Mouse (Mus musculus) embryonic facial prominence, embryonic 15.5 days (tissue): ENCODE results near the gene Gm4301. TPM values are rescaled to one million over a fixed set of nuclear protein-coding genes. Genes with fewer than 3 reads are reported as not detected.
"Not testable (repeated sequence)": the region's sequence is repeated elsewhere in the genome, so short reads cannot be mapped to it uniquely, and the experiment has no call there.

Experiments
- ATAC-seq: fragments of 200-750 bp; cut with Nextera tagmentation; 2 replicates; pipeline ENCODE4 v1.8.0; 2017; ENCODE audit warnings: low read depth, moderate TSS enrichment; ENCODE audit not compliant: insufficient number of reproducible peaks, low FRiP score, low TSS enrichment
- H3K27ac ChIP-seq: fragments of 300-500 bp; sonication (generic); replicated peaks from 2 replicates; pipeline ENCODE4 v1.5.1; 2015; ENCODE audit warnings: mild to moderate bottlenecking, inconsistent platforms
- H3K27me3 ChIP-seq: fragments of 300-500 bp; sonication (generic); 2 replicates; pipeline ENCODE4 v1.6.1; 2015; ENCODE audit warnings: inconsistent platforms
- H3K36me3 ChIP-seq: fragments of 300-500 bp; sonication (generic); 2 replicates; pipeline ENCODE4 v1.6.1; 2015; ENCODE audit warnings: mild to moderate bottlenecking, inconsistent platforms
- H3K4me1 ChIP-seq: fragments of 300-500 bp; sonication (generic); 2 replicates; pipeline ENCODE4 v1.6.1; 2015; ENCODE audit warnings: inconsistent platforms
- H3K4me2 ChIP-seq: fragments of 300-500 bp; sonication (generic); replicated peaks from 2 replicates; pipeline ENCODE4 v1.6.1; 2015; ENCODE audit warnings: mild to moderate bottlenecking, inconsistent platforms
- H3K4me3 ChIP-seq: fragments of 300-500 bp; sonication (generic); replicated peaks from 2 replicates; pipeline ENCODE4 v1.5.1; 2015; ENCODE audit warnings: mild to moderate bottlenecking, inconsistent platforms
- H3K9ac ChIP-seq: fragments of 300-500 bp; sonication (generic); 2 replicates; pipeline ENCODE4 v1.6.1; 2015; ENCODE audit warnings: inconsistent platforms
- H3K9me3 ChIP-seq: fragments of 300-500 bp; sonication (generic); replicated peaks from 2 replicates; pipeline ENCODE4 v1.6.1; 2016; ENCODE audit warnings: inconsistent platforms
- WGBS: fragments of 180-500 bp; shearing (Covaris S2); methylation state at CpG from one replicate; pipeline ENCODE4 v1.1.7; 2015; 5-methylcytosine and 5-hydroxymethylcytosine counted together
- polyA plus RNA-seq: library from polyadenylated mRNA; unstranded; fragments of >200 nt; fragmentation: Nextera tagmentation; extraction: Ambion mirVana; gene quantifications from 2 replicates; pipeline ENCODE4 v1.2.1, GENCODE M21; 2015

The Gm4301 gene
- not detected in 2 replicates for polyA plus RNA-seq

DNA sequence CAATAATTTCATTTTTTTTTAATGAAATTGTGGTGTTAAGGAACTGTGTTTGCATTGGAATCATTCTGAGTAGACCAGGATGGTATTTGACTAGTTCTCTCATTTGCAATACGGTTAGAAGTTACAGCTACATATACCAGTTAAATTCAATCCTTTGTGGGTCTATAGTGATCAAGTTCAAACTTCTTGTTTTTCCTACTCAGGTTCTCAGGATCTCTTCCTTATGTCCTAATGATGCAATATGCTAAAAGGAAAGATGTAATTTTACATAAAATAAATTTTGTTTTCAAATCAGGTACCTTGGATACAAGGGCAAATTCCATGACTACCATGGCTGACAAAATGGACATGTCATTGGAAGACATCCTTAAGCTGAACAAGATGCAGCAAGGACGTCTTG, at the start of gene Gm4301:
Gm4301 (plus strand) TSS at position 301 of the 400 bp plus-strand sequence.
- not testable (repeated sequence) for H3K4me3 ChIP-seq, H3K9me3 ChIP-seq, H3K27me3 ChIP-seq, H3K36me3 ChIP-seq, H3K4me1 ChIP-seq, H3K4me2 ChIP-seq, H3K9ac ChIP-seq, H3K27ac ChIP-seq, ATAC-seq
- WGBS, result no CpG with 5 or more reads among the region's 2 CpGs

DNA sequence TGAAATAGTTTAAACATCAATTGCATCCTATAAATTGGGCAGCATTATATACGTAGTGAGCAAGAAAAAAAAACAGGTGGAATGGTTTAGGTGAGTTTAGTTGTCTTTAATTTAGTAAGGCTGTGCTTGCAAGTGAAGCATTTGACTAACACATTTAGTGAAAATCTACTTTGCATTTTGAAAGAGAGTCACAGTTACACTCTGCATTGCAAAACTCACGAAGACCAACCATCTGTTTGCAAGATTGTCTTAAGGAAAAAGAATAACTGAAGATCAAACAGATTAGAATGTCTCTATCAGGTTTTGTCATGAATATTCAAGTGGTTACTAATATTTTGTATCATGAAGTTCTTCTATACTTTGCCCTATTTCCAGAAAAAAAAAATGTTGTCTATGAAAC, 39.4 kb upstream of the Gm4301 start:
- H3K4me3 ChIP-seq, result no peak overlapping the region
- no peak overlapping the region for H3K9ac ChIP-seq
- H3K27ac ChIP-seq, result no peak overlapping the region
- H3K36me3 ChIP-seq, result no peaks in the 10 kb centered on the region
- no peaks in the 10 kb centered on the region for H3K9me3 ChIP-seq
- no peaks in the 10 kb centered on the region for H3K27me3 ChIP-seq
- 62% methylated on average over 2 of the region's 2 CpGs for WGBS
- ATAC-seq, result no peak
- no peaks in the 10 kb centered on the region for H3K4me1 ChIP-seq
- H3K4me2 ChIP-seq, result no peak overlapping the region

DNA sequence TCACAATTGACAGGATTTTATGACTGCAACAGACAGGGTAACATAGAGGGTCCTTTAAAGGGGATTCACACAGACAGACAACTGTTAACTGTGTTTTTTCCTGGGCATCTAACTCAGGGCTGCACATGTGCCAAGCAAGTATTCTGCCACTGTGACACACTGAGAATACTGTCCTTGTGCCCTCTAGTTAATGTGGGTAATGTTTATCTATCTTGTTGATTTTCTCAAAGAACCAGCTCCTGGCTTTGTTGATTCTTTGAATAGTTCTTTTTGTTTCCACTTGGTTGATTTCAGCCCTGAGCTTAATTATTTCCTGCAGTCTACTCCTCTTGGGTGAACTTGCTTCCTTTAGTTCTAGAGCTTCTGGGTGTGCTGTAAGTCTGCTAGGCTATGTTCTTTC, 35.4 kb upstream of the Gm4301 start:
- not testable (repeated sequence) for H3K9me3 ChIP-seq, H3K4me3 ChIP-seq, H3K27ac ChIP-seq, H3K27me3 ChIP-seq, H3K4me1 ChIP-seq, H3K4me2 ChIP-seq, H3K36me3 ChIP-seq, H3K9ac ChIP-seq, ATAC-seq

DNA sequence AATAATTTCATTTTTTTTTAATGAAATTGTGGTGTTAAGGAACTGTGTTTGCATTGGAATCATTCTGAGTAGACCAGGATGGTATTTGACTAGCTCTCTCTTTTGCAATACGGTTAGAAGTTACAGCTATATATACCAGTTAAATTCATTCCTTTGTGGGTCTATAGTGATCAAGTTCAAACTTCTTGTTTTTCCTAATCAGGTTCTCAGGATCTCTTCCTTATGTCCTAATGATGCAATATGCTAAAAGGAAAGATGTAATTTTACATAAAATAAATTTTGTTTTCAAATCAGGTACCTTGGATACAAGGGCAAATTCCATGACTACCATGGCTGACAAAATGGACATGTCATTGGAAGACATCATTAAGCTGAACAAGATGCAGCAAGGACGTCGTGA, 5.1 kb downstream of the Gm4301 start, which contains the start of gene Gm4302:
Gm4302 (plus strand) TSS at position 301 of the 400 bp plus-strand sequence.
- ATAC-seq, H3K4me1 ChIP-seq, H3K27ac ChIP-seq, H3K9ac ChIP-seq, H3K36me3 ChIP-seq, H3K4me3 ChIP-seq, H3K9me3 ChIP-seq, H3K4me2 ChIP-seq, H3K27me3 ChIP-seq: not testable (repeated sequence)
- no CpG with 5 or more reads among the region's 3 CpGs for WGBS

DNA sequence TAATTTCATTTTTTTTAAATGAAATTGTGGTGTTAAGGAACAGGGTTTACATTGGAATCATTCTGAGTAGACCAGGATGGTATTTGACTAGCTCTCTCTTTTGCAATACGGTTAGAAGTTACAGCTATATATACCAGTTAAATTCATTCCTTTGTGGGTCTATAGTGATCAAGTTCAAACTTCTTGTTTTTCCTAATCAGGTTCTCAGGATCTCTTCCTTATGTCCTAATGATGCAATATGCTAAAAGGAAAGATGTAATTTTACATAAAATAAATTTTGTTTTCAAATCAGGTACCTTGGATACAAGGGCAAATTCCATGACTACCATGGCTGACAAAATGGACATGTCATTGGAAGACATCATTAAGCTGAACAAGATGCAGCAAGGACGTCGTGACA, 10.2 kb downstream of the Gm4301 start, which contains the start of gene Gm4303:
Gm4303 (plus strand) TSS at position 301 of the 400 bp plus-strand sequence.
- not testable (repeated sequence) for H3K27ac ChIP-seq, H3K27me3 ChIP-seq, H3K4me1 ChIP-seq, H3K9ac ChIP-seq, H3K4me3 ChIP-seq, H3K36me3 ChIP-seq, H3K4me2 ChIP-seq, ATAC-seq, H3K9me3 ChIP-seq
- no CpG with 5 or more reads among the region's 3 CpGs for WGBS

DNA sequence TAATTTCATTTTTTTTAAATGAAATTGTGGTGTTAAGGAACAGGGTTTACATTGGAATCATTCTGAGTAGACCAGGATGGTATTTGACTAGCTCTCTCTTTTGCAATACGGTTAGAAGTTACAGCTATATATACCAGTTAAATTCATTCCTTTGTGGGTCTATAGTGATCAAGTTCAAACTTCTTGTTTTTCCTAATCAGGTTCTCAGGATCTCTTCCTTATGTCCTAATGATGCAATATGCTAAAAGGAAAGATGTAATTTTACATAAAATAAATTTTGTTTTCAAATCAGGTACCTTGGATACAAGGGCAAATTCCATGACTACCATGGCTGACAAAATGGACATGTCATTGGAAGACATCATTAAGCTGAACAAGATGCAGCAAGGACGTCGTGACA, 15.3 kb downstream of the Gm4301 start, which contains the start of gene Gm4305:
Gm4305 (plus strand) TSS at position 301 of the 400 bp plus-strand sequence.
- not testable (repeated sequence) for H3K4me1 ChIP-seq, H3K4me3 ChIP-seq, H3K9ac ChIP-seq, H3K27me3 ChIP-seq, ATAC-seq, H3K27ac ChIP-seq, H3K36me3 ChIP-seq, H3K4me2 ChIP-seq, H3K9me3 ChIP-seq
- WGBS, result no CpG with 5 or more reads among the region's 3 CpGs

DNA sequence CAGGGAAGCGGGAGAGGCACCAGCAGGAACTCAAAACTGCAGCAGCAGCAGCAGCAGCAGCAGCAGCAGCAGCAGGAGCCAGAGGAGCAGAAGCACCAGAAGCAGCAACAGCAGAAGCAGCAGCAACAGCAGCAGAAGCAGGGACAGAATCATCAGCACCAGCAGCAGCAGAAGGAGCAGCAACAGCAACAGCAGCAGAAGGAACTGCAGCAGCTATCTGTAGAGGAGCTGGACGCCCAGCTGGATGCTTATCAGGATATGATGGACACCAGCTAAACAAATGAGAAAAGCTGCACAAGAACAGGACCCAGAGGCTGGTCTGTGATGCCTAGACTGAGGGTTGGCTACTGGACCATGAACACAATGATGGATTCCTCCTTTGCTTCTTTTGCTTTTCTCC, 21.4 kb downstream of the Gm4301 start:
- not testable (repeated sequence) for H3K9ac ChIP-seq, H3K4me2 ChIP-seq, H3K4me3 ChIP-seq, H3K36me3 ChIP-seq, H3K27me3 ChIP-seq, H3K4me1 ChIP-seq, H3K9me3 ChIP-seq, ATAC-seq, H3K27ac ChIP-seq
- WGBS, result 68% methylated on average over 2 of the region's 2 CpGs

DNA sequence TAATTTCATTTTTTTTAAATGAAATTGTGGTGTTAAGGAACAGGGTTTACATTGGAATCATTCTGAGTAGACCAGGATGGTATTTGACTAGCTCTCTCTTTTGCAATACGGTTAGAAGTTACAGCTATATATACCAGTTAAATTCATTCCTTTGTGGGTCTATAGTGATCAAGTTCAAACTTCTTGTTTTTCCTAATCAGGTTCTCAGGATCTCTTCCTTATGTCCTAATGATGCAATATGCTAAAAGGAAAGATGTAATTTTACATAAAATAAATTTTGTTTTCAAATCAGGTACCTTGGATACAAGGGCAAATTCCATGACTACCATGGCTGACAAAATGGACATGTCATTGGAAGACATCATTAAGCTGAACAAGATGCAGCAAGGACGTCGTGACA, 25.6 kb downstream of the Gm4301 start, which contains the start of gene Gm4307:
Gm4307 (plus strand) TSS at position 301 of the 400 bp plus-strand sequence.
- ATAC-seq, H3K27me3 ChIP-seq, H3K27ac ChIP-seq, H3K36me3 ChIP-seq, H3K4me3 ChIP-seq, H3K4me2 ChIP-seq, H3K9ac ChIP-seq, H3K4me1 ChIP-seq, H3K9me3 ChIP-seq: not testable (repeated sequence)
- WGBS, result no CpG with 5 or more reads among the region's 3 CpGs

DNA sequence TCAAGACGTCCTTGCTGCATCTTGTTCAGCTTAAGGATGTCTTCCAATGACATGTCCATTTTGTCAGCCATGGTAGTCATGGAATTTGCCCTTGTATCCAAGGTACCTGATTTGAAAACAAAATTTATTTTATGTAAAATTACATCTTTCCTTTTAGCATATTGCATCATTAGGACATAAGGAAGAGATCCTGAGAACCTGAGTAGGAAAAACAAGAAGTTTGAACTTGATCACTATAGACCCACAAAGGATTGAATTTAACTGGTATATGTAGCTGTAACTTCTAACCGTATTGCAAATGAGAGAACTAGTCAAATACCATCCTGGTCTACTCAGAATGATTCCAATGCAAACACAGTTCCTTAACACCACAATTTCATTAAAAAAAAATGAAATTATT, 47.0 kb downstream of the Gm4301 start, which contains the start of gene Gm4312:
Gm4312 (minus strand) TSS at position 101 of the 400 bp plus-strand sequence.
- not testable (repeated sequence) for H3K4me3 ChIP-seq, H3K27ac ChIP-seq, ATAC-seq, H3K4me1 ChIP-seq, H3K36me3 ChIP-seq, H3K9ac ChIP-seq, H3K9me3 ChIP-seq, H3K4me2 ChIP-seq, H3K27me3 ChIP-seq
- no CpG with 5 or more reads among the region's 2 CpGs for WGBS

Other genes with a start within 250 kb of the Gm4301 start
- not detected in 2 replicates for gene Gm4302, start 5.2 kb downstream of the Gm4301 start, polyA plus RNA-seq
- gene Gm4303, start 10.3 kb downstream of the Gm4301 start, polyA plus RNA-seq, result not detected in 2 replicates
- gene Gm4305, start 15.4 kb downstream of the Gm4301 start, polyA plus RNA-seq, result not detected in 2 replicates
- gene Gm4307, start 25.7 kb downstream of the Gm4301 start, polyA plus RNA-seq, result not detected in 2 replicates
- not detected in 2 replicates for gene Gm4312, start 46.9 kb downstream of the Gm4301 start, polyA plus RNA-seq
- 18.5 and 19.2 TPM in 2 replicates for gene Tmtc3, start 151.7 kb downstream of the Gm4301 start, polyA plus RNA-seq
- 5.4 and 5.5 TPM in 2 replicates for gene Cep290, start 151.9 kb downstream of the Gm4301 start, polyA plus RNA-seq